Mouse (Mus musculus) thymus, adult 2 months (tissue): ENCODE measurements around the gene Arid1a.

Experiments
- CTCF ChIP-seq: fragments of 200-500 bp; IDR thresholded peaks from 2 replicates; pipeline ENCODE4 v1.5.1; 2012; ENCODE audit warnings: mild to moderate bottlenecking, control low read depth, low read length, moderate library complexity, borderline replicate concordance; ENCODE audit not compliant: control insufficient read depth, poor library complexity, insufficient read depth; ENCODE audit errors: extremely low read depth
- POLR2A ChIP-seq: fragments of 200-500 bp; IDR thresholded peaks from 2 replicates; pipeline ENCODE4 v1.6.1; 2012; ENCODE audit warnings: mild to moderate bottlenecking, low read length, control low read depth, moderate library complexity; ENCODE audit not compliant: control insufficient read depth, poor library complexity, insufficient read depth; ENCODE audit errors: extremely low read depth

DNA sequence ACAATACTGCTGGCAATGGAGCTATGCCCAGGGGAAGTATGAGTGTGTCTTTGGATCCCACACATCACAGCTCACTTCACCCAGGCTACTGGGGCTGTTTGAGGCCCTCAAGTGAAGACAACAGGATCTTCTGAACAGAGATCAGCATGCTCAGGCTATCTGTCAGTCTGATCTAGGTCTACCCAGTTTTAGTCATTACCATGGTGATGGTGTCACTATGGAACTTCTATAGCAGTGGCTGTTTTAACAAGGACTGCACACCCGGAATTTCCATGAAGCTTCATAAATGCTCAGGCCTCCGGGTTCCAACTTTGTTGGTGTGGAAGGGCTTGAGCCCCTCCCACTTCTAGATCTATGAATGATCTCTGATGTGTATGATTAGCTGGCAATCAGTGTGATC lies 30.9 kb downstream of the Arid1a start:
- no peak for TF ChIP-seq CTCF
- no peak for TF ChIP-seq POLR2A
